Mouse (Mus musculus) heart, embryonic 15.5 days (tissue): ENCODE measurements around the gene Gnpnat1. TPM values are rescaled to one million over a fixed set of nuclear protein-coding genes. Genes with fewer than 3 reads are reported as not detected.

Experiments
- ATAC-seq: fragments of 200-750 bp; cut with Nextera tagmentation; replicated peaks from 2 replicates; pipeline ENCODE4 v1.8.0; 2017; ENCODE audit warnings: low read depth, moderate TSS enrichment; ENCODE audit not compliant: insufficient number of reproducible peaks, insufficient read depth, low FRiP score
- H3K27ac ChIP-seq: fragments of 300-500 bp; sonication (generic); 2 replicates; pipeline ENCODE4 v1.5.1; 2015; ENCODE audit warnings: mild to moderate bottlenecking, inconsistent platforms
- H3K27me3 ChIP-seq: fragments of 300-500 bp; sonication (generic); 2 replicates; pipeline ENCODE4 v1.6.1; 2015; ENCODE audit warnings: inconsistent platforms
- H3K36me3 ChIP-seq: fragments of 300-500 bp; sonication (generic); 2 replicates; pipeline ENCODE4 v1.6.1; 2015; ENCODE audit warnings: mild to moderate bottlenecking, inconsistent platforms
- H3K4me1 ChIP-seq: fragments of 300-500 bp; sonication (generic); replicated peaks from 2 replicates; pipeline ENCODE4 v1.6.1; 2015; ENCODE audit warnings: inconsistent platforms
- H3K4me2 ChIP-seq: fragments of 300-500 bp; sonication (generic); 2 replicates; pipeline ENCODE4 v1.6.1; 2015; ENCODE audit warnings: inconsistent platforms, mild to moderate bottlenecking, moderate library complexity
- H3K4me3 ChIP-seq: fragments of 300-500 bp; sonication (generic); 2 replicates; pipeline ENCODE4 v1.5.1; 2015; ENCODE audit warnings: mild to moderate bottlenecking, inconsistent platforms
- H3K9ac ChIP-seq: fragments of 300-500 bp; sonication (generic); 2 replicates; pipeline ENCODE4 v1.6.1; 2015; ENCODE audit warnings: mild to moderate bottlenecking, inconsistent platforms
- H3K9me3 ChIP-seq: fragments of 300-500 bp; sonication (generic); replicated peaks from 2 replicates; pipeline ENCODE4 v1.6.1; 2016; ENCODE audit warnings: inconsistent platforms
- WGBS: fragments of 180-500 bp; shearing (Covaris S2); methylation state at CpG from one replicate; pipeline ENCODE4 v1.1.7; 2015; ENCODE audit warnings: mixed read lengths; 5-methylcytosine and 5-hydroxymethylcytosine counted together
- polyA plus RNA-seq: library from polyadenylated mRNA; unstranded; fragments of >200 nt; fragmentation: Nextera tagmentation; extraction: Ambion mirVana; gene quantifications from 2 replicates; pipeline ENCODE4 v1.2.1, GENCODE M21; 2015

Gene Gnpnat1
- polyA plus RNA-seq, 1 experiment from 2014 or later = 21.9 TPM

DNA sequence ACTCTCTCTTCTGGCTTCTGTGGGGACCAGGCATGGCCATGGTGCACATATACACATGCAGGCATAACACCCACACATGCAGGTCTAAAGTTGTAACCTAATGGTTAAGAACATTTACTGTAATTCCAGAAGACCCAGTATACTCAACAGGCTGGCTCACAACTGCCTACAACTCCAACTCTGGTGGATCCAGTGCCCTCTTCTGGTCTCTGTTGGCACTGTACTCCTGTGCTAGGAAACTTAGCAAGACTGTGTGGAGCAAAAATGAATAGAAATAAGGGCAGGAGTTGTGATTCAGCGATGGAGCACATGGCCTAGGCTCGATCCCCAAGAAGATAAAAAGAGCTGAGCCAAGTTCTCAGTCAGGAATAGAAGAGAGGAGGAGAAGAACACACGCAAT lies 4.9 kb downstream of the Gnpnat1 start:
- H3K9ac ChIP-seq = no peak overlapping the region
- no peak overlapping the region for H3K4me2 ChIP-seq
- no peak overlapping the region for H3K4me3 ChIP-seq
- H3K27ac ChIP-seq = no peak overlapping the region
- no peak for ATAC-seq
- no peaks in the 10 kb centered on the region for H3K27me3 ChIP-seq
- H3K4me1 ChIP-seq = no peaks in the 10 kb centered on the region
- WGBS = 74% methylated on average over 3 of the region's 3 CpGs
- H3K9me3 ChIP-seq = no peaks in the 10 kb centered on the region
- no peaks in the 10 kb centered on the region for H3K36me3 ChIP-seq

DNA sequence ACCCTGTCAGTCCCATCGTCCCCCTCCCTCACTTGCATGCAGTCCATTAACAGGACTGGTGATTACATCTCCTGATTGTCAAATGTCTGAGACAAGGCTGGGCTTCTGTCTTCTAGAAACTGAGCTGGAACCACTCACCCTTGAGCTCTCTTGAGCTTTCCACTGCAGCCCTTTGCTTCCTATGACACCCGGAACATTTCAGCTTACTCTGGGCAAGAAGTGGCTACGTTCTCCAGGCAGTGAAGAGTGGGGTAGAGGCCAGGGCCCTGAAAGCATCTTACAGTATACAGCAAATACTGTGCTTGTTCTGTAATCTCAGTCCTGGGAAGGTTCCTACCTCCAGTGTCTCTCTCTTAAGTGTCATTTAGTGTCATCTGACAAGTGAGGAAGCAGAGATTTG lies 15.5 kb downstream of the Gnpnat1 start:
- no peaks in the 10 kb centered on the region for H3K36me3 ChIP-seq
- peak overlapping the region; percentile 90 for H3K27ac ChIP-seq
- no peaks in the 10 kb centered on the region for H3K27me3 ChIP-seq
- peak; percentile 44; the same call in 1 of the 2 replicates for ATAC-seq
- peak overlapping the region; percentile 98 for H3K4me3 ChIP-seq
- peak overlapping the region; percentile 75 for H3K4me2 ChIP-seq
- 10% methylated on average over 3 of the region's 3 CpGs for WGBS
- H3K9ac ChIP-seq = peak overlapping the region; percentile 97
- no peaks in the 10 kb centered on the region for H3K9me3 ChIP-seq
- H3K4me1 ChIP-seq = peaks cover 13% of the 10 kb centered on the region

DNA sequence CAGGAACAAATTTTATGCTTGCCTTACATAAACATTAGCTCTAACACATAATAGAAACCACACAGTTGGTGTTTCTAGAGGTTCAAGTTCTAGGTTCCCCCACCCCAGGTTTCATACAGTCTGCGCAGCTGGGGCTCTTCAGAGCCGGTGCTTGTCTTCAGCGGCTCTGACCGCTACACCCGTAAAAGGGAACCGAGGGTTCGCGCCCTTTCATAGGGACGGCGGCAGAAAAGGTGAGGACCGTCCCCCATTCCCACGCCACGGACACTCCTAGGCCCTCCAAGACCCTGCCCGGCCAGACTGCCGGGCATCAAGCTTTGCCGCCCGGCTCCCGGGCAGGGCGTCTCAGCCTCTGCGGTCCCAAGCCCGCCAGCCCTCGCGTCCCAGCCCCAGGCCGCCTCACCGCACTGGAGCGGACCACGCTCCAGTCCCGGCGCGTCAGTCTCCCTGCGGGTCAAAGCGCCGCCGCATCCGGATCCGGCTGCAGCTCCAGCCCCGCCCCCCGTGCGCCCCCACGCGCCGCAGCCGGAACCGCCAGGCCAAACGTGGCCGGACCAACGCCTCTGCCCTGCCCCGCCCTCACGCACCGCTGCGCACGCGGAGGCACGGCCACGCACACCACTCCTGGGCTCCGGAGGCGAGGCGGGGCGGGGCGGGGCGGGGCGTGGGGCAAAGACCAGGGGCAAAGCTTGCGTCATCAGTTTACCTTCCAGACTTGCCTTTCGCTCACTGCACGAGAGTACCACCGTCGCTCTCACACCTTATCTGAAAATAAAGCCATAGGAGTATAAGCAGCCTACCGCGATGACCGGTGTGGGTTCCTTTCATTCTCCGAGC lies 16.1 kb downstream of the Gnpnat1 start:
- ATAC-seq = peak; percentile 98

GRCm38 (mm10) chr14:45387480-45387879 lies 17.2 kb downstream of the Gnpnat1 start:
- Histone ChIP-seq H3K36me3 (peaks cover 5% of the 10 kb centered on the region; the same call in 1 of the 2 replicates), H3K4me1 (peaks cover 13% of the 10 kb centered on the region), H3K4me3 (peak overlapping the region; percentile 98), H3K27ac (0 out of 2 replicates have a peak overlapping the region, but pooled peaks have one; percentile 90), H3K27me3 (no peaks in the 10 kb centered on the region), H3K4me2 (peak overlapping the region; percentile 75), H3K9me3 (no peaks in the 10 kb centered on the region), H3K9ac (no peak overlapping the region)
- no peak for ATAC-seq
- WGBS = 27% methylated on average over 2 of the region's 2 CpGs

More for the DNA sequence above, 16.1 kb downstream of the Gnpnat1 start:
- peak overlapping the region; percentile 90 for H3K27ac ChIP-seq
- peak overlapping the region; percentile 75 for H3K4me2 ChIP-seq
- H3K4me1 ChIP-seq = peaks cover 13% of the 10 kb centered on the region
- H3K9ac ChIP-seq = peak overlapping the region; percentile 97
- H3K4me3 ChIP-seq = peak overlapping the region; percentile 98
- H3K9me3 ChIP-seq = no peaks in the 10 kb centered on the region
- WGBS = under 1% methylated on average over 71 of the region's 71 CpGs
- H3K36me3 ChIP-seq = no peaks in the 10 kb centered on the region
- H3K27me3 ChIP-seq = no peaks in the 10 kb centered on the region

DNA sequence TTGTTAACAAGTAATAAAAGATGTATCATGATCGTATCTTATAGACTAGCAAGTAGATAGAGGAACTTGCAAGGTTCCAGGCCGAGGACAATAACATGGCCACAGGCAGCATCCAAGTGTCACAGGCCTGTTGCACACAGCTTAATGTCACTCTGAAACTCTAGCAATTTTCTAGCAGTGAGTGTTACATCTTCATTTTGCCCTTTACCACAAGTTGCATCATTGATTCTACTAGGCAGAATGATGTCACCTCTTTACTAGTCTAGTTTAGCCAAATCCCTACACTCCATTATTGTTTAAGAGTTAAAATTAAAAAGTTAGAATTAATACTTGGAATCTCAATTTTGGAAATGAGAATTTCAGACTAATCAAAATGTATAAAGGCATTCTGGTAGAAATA lies 19.1 kb downstream of the Gnpnat1 start:
- ATAC-seq = no peak
- H3K9ac ChIP-seq = no peak overlapping the region
- H3K4me1 ChIP-seq = peaks cover 13% of the 10 kb centered on the region
- 90% methylated on average over 2 of the region's 2 CpGs for WGBS
- no peak overlapping the region for H3K27ac ChIP-seq
- no peaks in the 10 kb centered on the region for H3K9me3 ChIP-seq
- peaks cover 5% of the 10 kb centered on the region; the same call in 1 of the 2 replicates for H3K36me3 ChIP-seq
- H3K27me3 ChIP-seq = no peaks in the 10 kb centered on the region
- H3K4me2 ChIP-seq = no peak overlapping the region
- no peak overlapping the region for H3K4me3 ChIP-seq

DNA sequence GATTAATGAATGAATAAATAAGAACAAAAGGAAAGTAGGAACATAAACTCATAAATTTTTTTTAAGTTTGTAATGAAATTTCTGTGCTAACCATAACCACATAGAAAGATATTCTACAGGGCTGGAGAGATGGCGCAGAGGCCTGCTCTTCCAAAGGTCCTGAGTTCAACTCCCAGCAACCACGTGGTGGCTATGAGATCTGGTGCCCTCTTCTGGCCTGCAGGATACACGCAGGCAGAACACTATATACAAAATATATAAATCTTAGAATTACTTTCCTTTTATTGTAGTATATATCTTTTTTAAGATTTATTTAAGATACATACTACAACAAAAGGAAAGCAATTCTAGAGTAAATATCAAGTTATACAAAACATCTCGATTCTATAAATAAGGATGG lies 21.8 kb downstream of the Gnpnat1 start:
- WGBS = 83% methylated on average over 4 of the region's 4 CpGs
- ATAC-seq = no peak
- H3K36me3 ChIP-seq = peaks cover 23% of the 10 kb centered on the region; the same call in 1 of the 2 replicates
- no peaks in the 10 kb centered on the region for H3K9me3 ChIP-seq
- H3K27me3 ChIP-seq = no peaks in the 10 kb centered on the region
- H3K9ac ChIP-seq = no peak overlapping the region
- no peak overlapping the region for H3K27ac ChIP-seq
- H3K4me2 ChIP-seq = no peak overlapping the region
- H3K4me3 ChIP-seq = no peak overlapping the region
- peaks cover 8% of the 10 kb centered on the region for H3K4me1 ChIP-seq

- no peak for ATAC-seq
- Histone ChIP-seq H3K9ac (no peak overlapping the region), H3K36me3 (peaks cover 23% of the 10 kb centered on the region; the same call in 1 of the 2 replicates), H3K4me1 (no peaks in the 10 kb centered on the region), H3K27me3 (no peaks in the 10 kb centered on the region), H3K27ac (no peak overlapping the region), H3K4me2 (no peak overlapping the region), H3K9me3 (no peaks in the 10 kb centered on the region), H3K4me3 (no peak overlapping the region)
- 81% methylated on average over 6 of the region's 6 CpGs for WGBS
Measured at GRCm38 (mm10) chr14:45380756-45381155, 24.0 kb downstream of the Gnpnat1 start.

DNA sequence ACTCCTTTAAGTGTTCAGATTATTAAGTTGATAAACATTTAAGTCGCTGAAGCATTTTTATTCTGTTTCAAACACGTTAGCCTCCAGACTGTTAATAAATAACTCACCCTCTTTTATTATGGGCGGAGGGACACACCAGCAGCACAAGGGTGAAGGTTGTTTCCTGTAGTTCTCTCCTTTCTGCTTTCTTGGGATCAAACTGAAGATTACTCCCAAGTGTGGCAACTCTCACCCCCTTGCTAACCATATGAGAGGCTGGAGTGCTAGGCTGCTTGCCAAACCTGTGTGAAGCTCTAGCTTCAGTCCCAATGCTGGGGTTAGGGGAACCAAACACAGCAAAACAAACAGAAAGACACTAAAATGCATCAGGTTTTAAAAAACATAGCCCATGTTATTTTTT lies 25.9 kb downstream of the Gnpnat1 start:
- no peak overlapping the region for H3K27ac ChIP-seq
- H3K4me1 ChIP-seq = no peaks in the 10 kb centered on the region
- no peaks in the 10 kb centered on the region for H3K27me3 ChIP-seq
- no peaks in the 10 kb centered on the region for H3K9me3 ChIP-seq
- peaks cover 23% of the 10 kb centered on the region; the same call in 1 of the 2 replicates for H3K36me3 ChIP-seq
- no peak overlapping the region for H3K9ac ChIP-seq
- 92% methylated on average over 3 of the region's 3 CpGs for WGBS
- no peak for ATAC-seq
- no peak overlapping the region for H3K4me2 ChIP-seq
- H3K4me3 ChIP-seq = no peak overlapping the region

GRCm38 (mm10) chr14:45365196-45365587 lies 39.5 kb downstream of the Gnpnat1 start:
- H3K9ac ChIP-seq = no peak overlapping the region
- no peaks in the 10 kb centered on the region for H3K9me3 ChIP-seq
- H3K4me3 ChIP-seq = no peak overlapping the region
- peaks cover 25% of the 10 kb centered on the region for H3K36me3 ChIP-seq
- ATAC-seq = no peak
- WGBS = 90% methylated on average over 6 of the region's 6 CpGs
- no peaks in the 10 kb centered on the region for H3K4me1 ChIP-seq
- no peak overlapping the region for H3K4me2 ChIP-seq
- H3K27me3 ChIP-seq = no peaks in the 10 kb centered on the region
- no peak overlapping the region for H3K27ac ChIP-seq

DNA sequence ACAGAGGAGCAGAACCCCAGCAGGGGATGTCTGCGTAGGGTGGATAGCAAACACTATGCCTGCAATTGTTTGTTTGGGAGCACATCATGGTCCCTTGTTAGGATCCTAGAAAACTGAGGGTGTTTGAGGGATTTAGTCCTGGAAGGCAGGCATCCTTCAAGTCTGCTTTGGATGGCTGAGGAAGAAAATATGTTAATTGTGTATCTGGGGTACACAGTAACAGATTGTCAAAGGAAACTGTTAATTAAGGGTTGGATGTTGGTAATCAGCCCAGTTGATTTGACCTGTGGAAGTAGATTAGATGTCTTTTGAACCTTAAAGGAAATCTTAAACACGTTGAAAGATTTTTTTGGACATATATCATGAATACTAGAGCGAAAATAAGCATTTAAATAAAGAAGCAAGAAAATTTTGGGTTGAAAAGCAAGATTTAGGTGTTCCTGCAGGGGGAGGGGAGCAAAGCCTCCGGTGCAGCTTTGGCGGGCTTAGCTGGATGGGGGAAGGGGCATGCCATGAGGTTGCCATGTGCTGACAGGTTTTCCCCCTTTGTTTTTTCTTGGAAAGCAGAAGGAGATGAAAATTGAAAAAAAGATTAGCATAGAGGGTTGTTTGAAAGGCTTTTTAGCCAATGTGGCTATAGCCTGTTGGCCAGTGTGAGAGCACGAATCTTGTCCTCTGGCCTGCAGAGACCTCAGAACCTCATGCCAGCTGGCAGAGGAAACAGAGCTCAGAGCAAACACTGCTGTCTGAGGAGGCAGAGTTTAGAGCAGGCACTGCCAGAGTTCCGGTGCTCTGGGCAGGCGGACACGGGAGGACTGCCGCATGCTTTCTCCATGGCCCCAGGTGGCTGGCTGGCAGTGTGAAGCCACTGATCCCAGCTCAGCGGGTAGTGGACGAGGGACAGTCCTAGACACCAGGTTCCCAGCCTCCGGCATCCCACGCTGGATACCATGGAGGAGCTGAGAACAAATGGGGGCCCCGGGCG lies 40.2 kb downstream of the Gnpnat1 start:
- Histone ChIP-seq H3K4me1 (no peaks in the 10 kb centered on the region), H3K4me3 (no peak overlapping the region), H3K27ac (no peak overlapping the region), H3K9ac (no peak overlapping the region), H3K4me2 (no peak overlapping the region), H3K27me3 (no peaks in the 10 kb centered on the region), H3K36me3 (peaks cover 21% of the 10 kb centered on the region), H3K9me3 (no peaks in the 10 kb centered on the region)
- no peak for ATAC-seq
- WGBS = 82% methylated on average over 16 of the region's 16 CpGs
